Comparison of ENCODE assay signal across 11 mouse cellular contexts in the genomic region with DNA sequence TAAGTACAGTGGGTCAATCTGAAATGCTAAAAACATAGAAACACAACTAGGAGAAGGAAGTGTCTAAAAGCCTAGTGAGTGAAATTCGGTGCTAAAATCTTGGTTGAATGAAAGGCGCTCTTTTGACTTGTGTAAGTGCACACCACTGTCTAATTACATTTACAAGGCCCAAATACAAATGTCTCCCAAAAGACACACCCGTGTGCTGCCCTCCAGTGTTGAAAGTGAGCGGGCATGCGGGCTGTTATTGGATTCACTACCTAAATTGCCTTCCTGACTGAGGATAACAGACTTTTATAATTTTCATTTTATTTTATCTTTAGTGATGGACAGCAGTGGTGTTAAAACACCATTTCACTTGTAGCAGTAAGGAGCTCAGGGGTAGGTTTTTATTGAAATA.
DNase-seq lines count a peak whose midpoint lies in the region; ATAC-seq and TF ChIP-seq lines count a peak whose summit lies in the region.
"Had no signal": no experiment of that assay in that cellular context is flagged by ENCODE, and none has a peak within 500 bp of the region (broad histone marks: within the 10 kb centered on the region; RNA-seq: fewer than 3 reads in every experiment).

No protein-coding gene starts in this region.

- H3K36me3 ChIP-seq in hindbrain, embryonic 11.5 days (ENCODE audit: control insufficient read depth, insufficient read depth, low read length): no peaks in the 10 kb centered on the region
- no peaks in the 10 kb centered on the region for H3K36me3 ChIP-seq in hindbrain, embryonic 12.5 days
- H3K36me3 ChIP-seq in stomach, postnatal 0 days (ENCODE audit: control insufficient read depth, insufficient read depth, low read length): no peaks in the 10 kb centered on the region
- H3K36me3 ChIP-seq: neural tube, embryonic 15.5 days had no signal

- peak; percentile 15 for DNase-seq in hindbrain, embryonic 11.5 days (ENCODE audit: low spot score)
- DNase-seq in retina, embryonic 14.5 days (ENCODE audit: low spot score): peak; percentile 21
- DNase-seq in retina, postnatal 1 day: no peak
- DNase-seq in cerebellum, adult 8-10 months: peak; percentile 32
- no peak for DNase-seq in stomach, postnatal 0 days (ENCODE audit: low spot score)
- DNase-seq in frontal cortex, postnatal 14 days (ENCODE audit: low spot score in 2 of 2): no peak
- DNase-seq: thymus, postnatal 36 days had no signal

- no peak for TF ChIP-seq EP300 in stomach, postnatal 0 days (optimal IDR thresholded peaks at IDR 0.05)

- no peak overlapping the region for H3K4me3 ChIP-seq in hindbrain, embryonic 11.5 days (ENCODE audit: low read depth, low read length)
- no peak overlapping the region for H3K4me3 ChIP-seq in hindbrain, embryonic 12.5 days
- no peak overlapping the region for H3K4me3 ChIP-seq in stomach, postnatal 0 days (ENCODE audit: low read depth, low read length)
- H3K4me3 ChIP-seq: erythroblast, embryonic 14.5 days; neural tube, embryonic 15.5 days had no signal

- no peaks in the 10 kb centered on the region for H3K9me3 ChIP-seq in hindbrain, embryonic 11.5 days (ENCODE audit: control insufficient read depth, low read length)
- no peaks in the 10 kb centered on the region for H3K9me3 ChIP-seq in hindbrain, embryonic 12.5 days (replicated peaks)
- H3K9me3 ChIP-seq in stomach, postnatal 0 days (ENCODE audit: control insufficient read depth, low read length): no peaks in the 10 kb centered on the region
- H3K9me3 ChIP-seq: neural tube, embryonic 15.5 days had no signal

- ATAC-seq in hindbrain, embryonic 11.5 days (ENCODE audit: low FRiP score): no peak
- no peak for ATAC-seq in hindbrain, embryonic 12.5 days (ENCODE audit: low FRiP score)
- ATAC-seq in stomach, postnatal 0 days (ENCODE audit: low FRiP score, low TSS enrichment): no peak

- no peak overlapping the region for H3K9ac ChIP-seq in hindbrain, embryonic 11.5 days (ENCODE audit: low read depth, low read length)
- H3K9ac ChIP-seq in hindbrain, embryonic 12.5 days: no peak overlapping the region
- H3K9ac ChIP-seq in stomach, postnatal 0 days (ENCODE audit: low read length): no peak overlapping the region
- H3K9ac ChIP-seq: neural tube, embryonic 15.5 days had no signal

- no peaks in the 10 kb centered on the region for H3K4me1 ChIP-seq in hindbrain, embryonic 11.5 days (replicated peaks; ENCODE audit: control insufficient read depth, insufficient read depth, low read length)
- peaks cover 16% of the 10 kb centered on the region for H3K4me1 ChIP-seq in hindbrain, embryonic 12.5 days
- no peaks in the 10 kb centered on the region for H3K4me1 ChIP-seq in stomach, postnatal 0 days (replicated peaks; ENCODE audit: control insufficient read depth, insufficient read depth)

- WGBS in hindbrain, embryonic 11.5 days: 84% methylated on average over 5 of the region's 5 CpGs
- WGBS in hindbrain, embryonic 12.5 days: 82% methylated on average over 5 of the region's 5 CpGs
- WGBS in stomach, postnatal 0 days: 81% methylated on average over 5 of the region's 5 CpGs

- no peak overlapping the region for H3K4me2 ChIP-seq in hindbrain, embryonic 11.5 days (replicated peaks; ENCODE audit: low read depth, low read length)
- H3K4me2 ChIP-seq in hindbrain, embryonic 12.5 days (replicated peaks): no peak overlapping the region
- no peak overlapping the region for H3K4me2 ChIP-seq in stomach, postnatal 0 days (replicated peaks; ENCODE audit: low read depth)
- H3K4me2 ChIP-seq: liver, embryonic 11.5 days; neural tube, embryonic 15.5 days had no signal

- H3K27ac ChIP-seq in hindbrain, embryonic 11.5 days (ENCODE audit: low read depth, low read length): no peak overlapping the region
- no peak overlapping the region for H3K27ac ChIP-seq in hindbrain, embryonic 12.5 days
- H3K27ac ChIP-seq in stomach, postnatal 0 days (replicated peaks): no peak overlapping the region
- H3K27ac ChIP-seq: neural tube, embryonic 15.5 days had no signal

- no peaks in the 10 kb centered on the region for H3K27me3 ChIP-seq in hindbrain, embryonic 11.5 days (ENCODE audit: control insufficient read depth, insufficient read depth, low read length)
- no peaks in the 10 kb centered on the region for H3K27me3 ChIP-seq in hindbrain, embryonic 12.5 days
- H3K27me3 ChIP-seq in stomach, postnatal 0 days (ENCODE audit: control insufficient read depth, insufficient read depth, low read length): no peaks in the 10 kb centered on the region
- H3K27me3 ChIP-seq: neural tube, embryonic 15.5 days had no signal

- peak; percentile 48 for TF ChIP-seq CTCF in stomach, postnatal 0 days (IDR thresholded peaks at IDR 0.05; ENCODE audit: low read depth)

Comparison
In these comparisons a context has a peak if more than half of its experiments do, and no peak if none do; other contexts are left out.
1. DNase-seq: peak in hindbrain, embryonic 11.5 days (single experiment), retina, embryonic 14.5 days (single experiment) and cerebellum, adult 8-10 months (single experiment); none in retina, postnatal 1 day (single experiment), stomach, postnatal 0 days (single experiment) and frontal cortex, postnatal 14 days (0 of 2).